Mouse (Mus musculus): ENCODE measurements around the gene Pik3r5.

- TF ChIP-seq POLR2A (IDR thresholded peaks at IDR 0.05; ENCODE audit: control insufficient read depth, low read depth, low read length) (no peak), CTCF (IDR thresholded peaks at IDR 0.05; ENCODE audit: control insufficient read depth, insufficient read depth, insufficient replicate concordance, low read depth, low read length) (no peak)
These were observed 52.5 kb downstream of the Pik3r5 start for GRCm38 (mm10) chr11:68484431-68484830.
